In the genomic region with DNA sequence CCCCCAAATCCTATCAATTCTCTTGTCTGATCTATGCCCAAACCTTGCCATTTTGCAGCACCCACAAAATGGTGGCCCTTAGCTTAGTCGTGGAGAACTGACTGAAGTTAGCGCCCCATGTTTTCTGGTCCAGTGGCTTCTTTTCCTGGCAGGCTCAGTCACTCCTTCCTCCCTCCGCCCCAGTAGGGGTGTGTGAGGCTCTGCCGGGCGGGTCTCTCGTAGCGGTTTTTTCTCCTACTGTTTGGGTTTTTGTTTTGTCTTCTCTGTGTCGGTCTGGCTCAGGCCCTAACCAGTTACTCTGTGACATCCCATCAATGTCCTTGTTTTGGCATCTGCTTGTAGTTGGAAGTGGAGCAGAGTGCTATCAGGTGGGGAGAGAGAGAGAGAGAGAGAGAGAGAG, we compare ENCODE assay signal across 9 mouse cellular contexts. TPM values are rescaled to one million over a fixed set of nuclear protein-coding genes. Genes with fewer than 3 reads are reported as not detected.
DNase-seq lines count a peak whose midpoint lies in the region; ATAC-seq and TF ChIP-seq lines count a peak whose summit lies in the region.
"Had no signal": no experiment of that assay in that cellular context is flagged by ENCODE, and none has a peak within 500 bp of the region (broad histone marks: within the 10 kb centered on the region; RNA-seq: fewer than 3 reads in every experiment).

No protein-coding gene starts in this region.

- no peak for ATAC-seq in kidney, embryonic 14.5 days (ENCODE audit: low FRiP score, low TSS enrichment)
- ATAC-seq in G1E (ENCODE audit: extremely low read depth, insufficient number of reproducible peaks, low FRiP score, poor library complexity, severe bottlenecking), result no peak; the same call in 1 of the 2 replicates
- ATAC-seq in liver, embryonic 13.5 days (ENCODE audit: low read depth), result no peak

- DNase-seq in kidney, adult 11 months, result no peak
- peak; percentile 52 for DNase-seq in G1E (ENCODE audit: low spot score)
- no peak for DNase-seq in embryonic facial prominence, embryonic 10.5 days (ENCODE audit: low spot score)
- DNase-seq in liver, embryonic 13.5 days, result no peak
- DNase-seq in adrenal gland, adult 8-10 months, result no peak
- no peak for DNase-seq in right cerebral cortex, adult 2 months (ENCODE audit: low spot score in 2 of 2)
- DNase-seq in frontal cortex, postnatal 36 days (ENCODE audit: low spot score in 2 of 2), result no peak

- 2% methylated on average over 8 of the region's 8 CpGs for WGBS in kidney, embryonic 14.5 days
- WGBS in embryonic facial prominence, embryonic 10.5 days, result 7% methylated on average over 8 of the region's 8 CpGs
- 9% methylated on average over 8 of the region's 8 CpGs for WGBS in liver, embryonic 13.5 days (ENCODE audit: insufficient replicate concordance)

- peak overlapping the region; percentile 85 for H3K27ac ChIP-seq in kidney, embryonic 14.5 days (ENCODE audit: low read depth, low read length)
- H3K27ac ChIP-seq in embryonic facial prominence, embryonic 10.5 days (replicated peaks), result peak overlapping the region; percentile 86
- no peak overlapping the region; the same call in 1 of the 2 replicates for H3K27ac ChIP-seq in liver, embryonic 13.5 days
- H3K27ac ChIP-seq: embryonic facial prominence, embryonic 15.5 days had no signal

- H3K4me3 ChIP-seq in kidney, embryonic 14.5 days (ENCODE audit: low read length), result no peak overlapping the region
- peak overlapping the region; percentile 30; the same call in 1 of the 2 replicates for H3K4me3 ChIP-seq in G1E (ENCODE audit: low read depth, low read length)
- H3K4me3 ChIP-seq in embryonic facial prominence, embryonic 10.5 days, result 0 out of 2 replicates have a peak overlapping the region, but pooled peaks have one; percentile 21
- H3K4me3 ChIP-seq in liver, embryonic 13.5 days (replicated peaks), result no peak overlapping the region
- H3K4me3 ChIP-seq: embryonic facial prominence, embryonic 15.5 days had no signal

- H3K9me3 ChIP-seq in kidney, embryonic 14.5 days (ENCODE audit: control insufficient read depth, low read length), result no peaks in the 10 kb centered on the region
- H3K9me3 ChIP-seq in G1E (replicated peaks), result no peaks in the 10 kb centered on the region
- H3K9me3 ChIP-seq in embryonic facial prominence, embryonic 10.5 days, result no peaks in the 10 kb centered on the region
- H3K9me3 ChIP-seq in liver, embryonic 13.5 days (replicated peaks), result no peaks in the 10 kb centered on the region
- H3K9me3 ChIP-seq: embryonic facial prominence, embryonic 15.5 days had no signal

- H3K9ac ChIP-seq in kidney, embryonic 14.5 days (ENCODE audit: low read depth, low read length), result peak overlapping the region; percentile 31; the same call in 1 of the 2 replicates
- 0 out of 2 replicates have a peak overlapping the region, but pooled peaks have one; percentile 35 for H3K9ac ChIP-seq in liver, embryonic 13.5 days
- H3K9ac ChIP-seq: embryonic facial prominence, embryonic 15.5 days had no signal

- H3K27me3 ChIP-seq in kidney, embryonic 14.5 days (ENCODE audit: control insufficient read depth, insufficient read depth, low read length), result no peaks in the 10 kb centered on the region
- peaks cover 8% of the 10 kb centered on the region for H3K27me3 ChIP-seq in G1E (ENCODE audit: insufficient read depth, low read length)
- peaks cover 13% of the 10 kb centered on the region; the same call in 1 of the 2 replicates for H3K27me3 ChIP-seq in embryonic facial prominence, embryonic 10.5 days (replicated peaks; ENCODE audit: low read depth, poor library complexity, severe bottlenecking)
- H3K27me3 ChIP-seq in liver, embryonic 13.5 days, result no peaks in the 10 kb centered on the region
- H3K27me3 ChIP-seq: embryonic facial prominence, embryonic 15.5 days had no signal

- TF ChIP-seq CTCF in G1E (IDR thresholded peaks at IDR 0.05; ENCODE audit: low read depth, low read length), result no peak

- H3K36me3 ChIP-seq in kidney, embryonic 14.5 days (ENCODE audit: control insufficient read depth, insufficient read depth, low read length), result no peaks in the 10 kb centered on the region
- H3K36me3 ChIP-seq in G1E (replicated peaks), result no peaks in the 10 kb centered on the region
- no peaks in the 10 kb centered on the region for H3K36me3 ChIP-seq in embryonic facial prominence, embryonic 10.5 days (replicated peaks)
- H3K36me3 ChIP-seq in liver, embryonic 13.5 days, result no peaks in the 10 kb centered on the region
- H3K36me3 ChIP-seq: embryonic facial prominence, embryonic 15.5 days had no signal

- H3K4me2 ChIP-seq in kidney, embryonic 14.5 days (replicated peaks; ENCODE audit: low read depth, low read length), result peak overlapping the region; percentile 17; the same call in 1 of the 2 replicates
- peak overlapping the region; percentile 37 for H3K4me2 ChIP-seq in liver, embryonic 13.5 days
- H3K4me2 ChIP-seq: embryonic facial prominence, embryonic 15.5 days had no signal

- peaks cover 34% of the 10 kb centered on the region for H3K4me1 ChIP-seq in kidney, embryonic 14.5 days (ENCODE audit: control insufficient read depth, insufficient read depth, low read length)
- peaks cover 58% of the 10 kb centered on the region for H3K4me1 ChIP-seq in G1E (ENCODE audit: insufficient read depth, low read depth, low read length)
- peaks cover 47% of the 10 kb centered on the region for H3K4me1 ChIP-seq in embryonic facial prominence, embryonic 10.5 days
- peaks cover 51% of the 10 kb centered on the region for H3K4me1 ChIP-seq in liver, embryonic 13.5 days (replicated peaks)

RNA-seq across cellular contexts. Expression of a gene that starts 8.5 kb away (rescaled TPM):
- polyA plus RNA-seq in kidney, embryonic 14.5 days (2014; fragmentation: Nextera tagmentation; extraction: Ambion mirVana), result 199 and 214 TPM in 2 replicates
- total RNA-seq in G1E (2014; fragmentation: Nextera tagmentation) (122 and 140 TPM in 2 replicates), G1E (2017) (209 and 238 TPM in 2 replicates)
- 13.6 and 41.3 TPM in 2 replicates for polyA plus RNA-seq in G1E (2012)
- 118 and 125 TPM in 2 replicates for polyA plus RNA-seq in embryonic facial prominence, embryonic 10.5 days (2016; fragmentation: Nextera tagmentation; extraction: Ambion mirVana)
- 77.5 and 87.5 TPM in 2 replicates for polyA plus RNA-seq in liver, embryonic 13.5 days (2015; fragmentation: Nextera tagmentation; extraction: Ambion mirVana)
- 100 to 1,000 TPM; 167 to 202 (median 190) TPM for total RNA-seq in adrenal gland, adult 8-10 months (2022)

Comparison
In these comparisons a context has a peak if more than half of its experiments do, and no peak if none do; other contexts are left out.
1. H3K4me3 ChIP-seq: peak in G1E (single experiment) and embryonic facial prominence, embryonic 10.5 days (single experiment); none in kidney, embryonic 14.5 days (single experiment) and liver, embryonic 13.5 days (single experiment).